Mouse (Mus musculus): ENCODE data around the gene Gm5169.
"Not testable (repeated sequence)": the region's sequence is repeated elsewhere in the genome, so short reads cannot be mapped to it uniquely, and the experiment has no call there.

DNA sequence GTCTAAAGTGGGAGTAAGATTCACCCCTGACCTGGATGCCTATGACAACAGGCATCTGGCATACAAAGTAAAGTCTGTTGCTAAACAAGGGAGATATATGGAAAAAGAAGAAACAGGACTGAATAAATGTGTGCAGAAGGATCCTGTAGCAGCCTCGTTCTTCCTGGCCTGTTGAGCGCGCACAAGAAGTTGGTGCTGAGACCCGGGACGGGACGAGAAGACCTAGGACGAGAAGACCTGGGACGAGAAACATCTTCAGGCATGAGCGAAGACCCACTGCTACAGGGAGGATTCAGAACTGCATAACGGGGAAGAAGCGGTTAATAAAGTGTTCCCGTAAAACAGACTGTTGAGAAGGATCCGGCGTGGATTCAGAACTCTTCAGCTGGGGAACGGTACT lies 46.2 kb upstream of the Gm5169 start:
- TF ChIP-seq CTCF (IDR thresholded peaks at IDR 0.05; ENCODE audit: low read depth, low read length); POLR2A (IDR thresholded peaks at IDR 0.05; ENCODE audit: borderline replicate concordance, low read depth, low read length): not testable (repeated sequence)

Measured in bone marrow macrophage, adult 2 months (primary cell).